Mouse (Mus musculus) kidney, postnatal 10 days (tissue): ENCODE measurements around the gene 2410137M14Rik.
"Not testable (repeated sequence)": the region's sequence is repeated elsewhere in the genome, so short reads cannot be mapped to it uniquely, and the experiment has no call there.

Experiments used
- DNase-seq: peaks from one replicate; pipeline ENCODE4 v3.0.0; 2021; ENCODE audit warnings: mixed read lengths

Gene 2410137M14Rik

DNA sequence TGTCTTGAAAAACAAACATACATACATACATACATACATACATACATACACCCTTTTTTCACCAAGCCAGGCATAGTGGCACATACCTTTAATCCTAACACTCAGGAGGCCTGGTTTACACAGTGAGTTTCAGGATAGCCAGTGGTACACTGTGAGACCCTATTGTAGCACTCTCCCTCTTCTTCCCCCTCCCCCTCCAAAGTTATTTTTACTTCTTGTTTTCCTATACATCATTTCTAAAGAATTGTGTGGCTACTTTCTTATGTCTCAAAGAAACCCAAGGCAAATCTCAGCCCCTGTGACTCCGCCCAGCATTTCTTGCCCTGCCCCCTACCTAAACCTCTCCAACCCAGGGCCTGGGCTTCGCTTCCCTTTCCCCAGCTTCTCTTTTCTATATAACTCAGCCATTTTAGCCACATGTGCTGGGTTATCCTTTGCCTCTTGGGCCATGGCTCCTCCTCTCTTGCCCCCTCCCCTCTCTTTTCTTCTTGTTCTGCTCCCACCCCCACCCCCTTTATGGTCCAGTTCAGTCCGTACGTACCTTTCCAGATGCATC lies 12.8 kb upstream of the 2410137M14Rik start:
- DNase-seq: no peak

DNA sequence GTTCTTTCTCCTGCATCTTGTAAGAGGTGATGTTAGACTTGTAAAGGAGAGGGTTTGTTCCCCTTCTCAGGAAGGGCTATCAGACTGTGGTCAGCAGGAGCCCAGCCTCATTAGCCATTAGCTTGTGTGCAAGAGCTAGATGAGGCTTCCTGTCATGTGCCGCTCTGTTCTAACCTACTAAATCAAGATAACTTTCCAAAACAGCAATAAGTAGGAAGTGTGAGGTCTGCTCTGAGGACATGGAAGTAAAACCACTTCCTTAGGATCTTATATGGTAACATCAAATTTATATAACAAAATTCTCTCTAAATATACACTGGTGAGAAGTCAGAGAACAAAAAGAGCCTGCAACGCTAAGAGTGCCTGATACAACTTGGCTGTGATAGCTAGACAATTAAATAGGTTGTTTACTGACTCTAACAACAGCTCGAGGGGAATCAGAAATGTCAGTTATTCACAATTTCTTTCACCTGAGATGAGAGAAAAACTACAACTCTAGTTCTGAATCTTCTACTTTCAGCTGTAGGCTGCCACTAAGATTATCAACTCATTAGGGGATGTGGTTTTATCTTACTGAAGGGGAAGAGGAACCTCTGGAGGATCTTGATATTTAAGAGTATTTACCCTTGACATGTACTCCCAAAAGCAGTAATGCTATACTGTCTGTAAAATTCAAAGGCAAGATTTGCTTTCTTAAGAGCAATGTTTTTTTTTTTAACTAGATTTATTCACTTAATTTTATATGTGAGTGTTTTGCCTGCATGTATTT lies 11.5 kb upstream of the 2410137M14Rik start:
- no peak for DNase-seq

DNA sequence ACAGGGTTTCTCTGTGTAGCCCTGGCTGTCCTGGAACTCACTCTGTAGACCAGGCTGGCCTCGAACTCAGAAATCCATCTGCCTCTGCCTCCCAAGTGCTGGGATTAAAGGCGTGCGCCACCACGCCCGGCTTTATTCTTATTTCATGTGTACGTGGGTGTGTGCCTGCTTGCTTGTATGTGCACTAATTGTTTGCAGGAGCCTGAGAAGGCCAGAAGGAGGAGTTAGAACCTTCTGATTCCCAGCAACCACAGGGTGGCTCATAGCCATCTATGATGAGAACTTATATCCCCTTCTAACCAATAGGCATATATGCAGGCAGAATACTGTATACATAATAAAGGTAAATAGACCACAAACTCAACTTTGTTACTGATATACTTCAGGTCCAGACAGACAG lies 9.6 kb upstream of the 2410137M14Rik start:
- not testable (repeated sequence) for DNase-seq

DNA sequence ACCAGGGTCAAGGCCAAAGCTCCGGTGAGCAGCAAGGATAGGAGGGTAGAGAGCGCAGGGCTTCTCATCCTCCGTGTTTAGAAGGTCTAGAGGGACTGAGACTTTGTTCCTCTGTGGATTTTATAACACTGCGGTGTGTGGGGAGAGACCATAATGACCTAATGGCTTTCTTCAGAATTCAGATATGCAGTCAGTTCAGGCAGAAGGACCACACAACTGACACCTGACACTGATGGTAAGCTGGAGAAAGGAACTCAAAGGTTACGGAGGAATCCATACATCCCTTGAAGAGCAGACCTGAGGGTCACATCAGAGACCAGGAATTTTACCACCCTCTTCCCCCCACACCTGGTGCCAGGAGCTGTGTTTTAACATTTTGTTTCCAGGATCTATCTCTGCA lies 8.4 kb upstream of the 2410137M14Rik start, which contains the start of gene H2-M5:
Gene H2-M5, minus strand, starts transcription at position 101 of the 400 bp plus-strand sequence.
- no peak for DNase-seq

DNA sequence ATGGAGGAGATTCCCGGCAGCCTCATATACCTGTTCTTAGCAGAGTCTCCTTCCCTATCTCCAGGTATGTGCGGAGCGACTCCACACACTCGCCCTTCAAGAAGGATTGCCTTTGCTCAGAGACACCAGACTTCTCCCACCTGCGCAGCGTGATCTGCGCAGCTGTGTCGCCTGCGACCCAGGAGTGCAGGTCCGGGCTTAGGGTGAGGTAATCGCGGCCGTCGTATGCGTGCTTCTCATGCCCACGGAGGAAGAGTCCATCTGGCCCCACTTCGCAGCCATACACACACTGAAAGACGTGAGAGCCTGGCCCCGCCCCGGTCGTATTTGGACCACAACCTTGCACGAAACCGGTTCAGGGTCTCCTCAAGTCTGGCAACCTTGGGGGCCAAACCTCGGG lies 7.4 kb upstream of the 2410137M14Rik start:
- DNase-seq: no peak

DNA sequence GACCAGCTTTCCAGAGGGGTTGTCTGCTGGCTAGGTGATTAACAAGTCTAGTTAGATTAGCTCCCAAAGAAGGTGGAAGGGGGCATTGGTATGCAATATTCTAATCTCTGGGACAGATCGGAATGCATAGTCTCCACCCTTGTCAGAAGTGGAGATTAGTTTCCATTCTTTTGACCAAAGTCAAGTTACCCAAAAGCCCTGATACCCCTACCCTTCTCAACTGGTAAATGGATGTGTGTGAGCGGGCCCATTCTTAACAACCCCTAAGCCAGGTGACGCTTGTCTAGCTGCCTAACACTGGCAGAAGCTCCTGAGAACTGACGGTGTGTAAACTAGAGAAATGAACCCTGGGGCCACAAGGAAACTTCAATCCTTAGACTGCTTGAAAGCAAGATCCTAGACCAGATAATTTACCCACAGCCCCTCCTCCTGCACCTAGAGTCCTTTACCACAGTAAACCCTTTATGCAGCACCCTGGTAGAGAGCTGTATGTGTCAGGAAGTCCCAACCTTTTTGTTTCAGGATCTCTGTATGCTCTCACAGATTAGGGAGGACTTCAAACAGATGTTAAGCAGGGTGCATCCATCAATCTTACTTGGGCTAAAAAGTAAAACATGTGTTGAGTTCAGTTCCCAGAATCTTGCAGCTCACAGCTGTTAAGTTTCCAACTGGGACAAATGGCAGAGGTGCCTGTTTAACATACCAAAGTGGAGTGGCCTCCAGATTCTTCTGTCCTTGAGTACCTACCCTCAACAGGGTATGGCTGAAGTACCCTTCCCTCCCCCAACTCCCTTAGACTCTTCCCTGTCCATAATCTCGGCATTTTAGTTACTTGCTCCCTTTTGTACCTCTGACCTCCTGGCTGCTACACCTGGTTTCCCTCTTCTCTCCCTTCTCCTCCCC lies 1.5 kb upstream of the 2410137M14Rik start:
- DNase-seq: no peak

DNA sequence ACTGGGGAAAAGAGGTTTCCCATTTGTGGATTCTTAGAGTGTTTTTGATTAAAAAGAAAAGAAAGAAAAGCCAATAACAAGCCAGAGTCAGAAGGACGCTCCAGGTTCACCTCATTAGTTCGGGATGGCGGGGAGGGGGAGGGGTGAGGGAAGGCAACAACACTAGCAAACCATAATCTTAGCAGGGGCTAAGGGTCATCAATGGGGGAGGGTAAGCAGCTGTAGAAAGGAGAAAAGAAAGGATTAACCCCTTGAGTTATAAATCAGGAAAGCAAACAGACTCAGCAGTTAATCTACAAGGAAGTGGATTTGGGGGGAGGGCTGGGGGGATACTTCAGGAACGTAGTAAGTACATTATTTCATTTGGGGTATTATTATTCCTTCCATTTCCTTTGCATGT lies 808 bp upstream of the 2410137M14Rik start:
- peak; percentile 14 for DNase-seq

DNA sequence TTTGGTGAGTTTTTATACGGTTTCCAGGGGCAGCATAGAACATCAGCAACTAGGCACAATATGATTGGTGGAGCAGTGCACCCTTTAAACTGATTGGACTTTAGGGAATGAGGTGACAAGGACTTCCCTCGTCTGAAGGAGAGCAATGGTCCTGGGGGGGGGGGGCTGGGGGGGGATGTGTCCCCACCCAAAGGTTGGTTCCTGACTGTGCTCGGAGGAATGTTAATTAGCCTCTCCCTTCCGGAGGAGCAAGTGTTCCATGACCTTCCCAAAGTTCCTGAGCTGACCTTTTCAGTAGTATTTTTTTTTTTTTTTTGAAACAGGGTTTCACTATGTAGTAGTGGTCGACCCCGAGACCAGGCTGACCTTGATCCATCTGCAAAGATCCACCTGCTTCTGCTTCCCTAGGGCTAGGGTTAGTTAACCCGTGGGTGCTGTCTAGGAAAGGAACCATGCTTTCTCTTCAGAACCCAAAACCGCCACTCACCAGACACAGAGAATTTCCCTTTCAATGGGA lies 7.7 kb downstream of the 2410137M14Rik start:
- no peak for DNase-seq

DNA sequence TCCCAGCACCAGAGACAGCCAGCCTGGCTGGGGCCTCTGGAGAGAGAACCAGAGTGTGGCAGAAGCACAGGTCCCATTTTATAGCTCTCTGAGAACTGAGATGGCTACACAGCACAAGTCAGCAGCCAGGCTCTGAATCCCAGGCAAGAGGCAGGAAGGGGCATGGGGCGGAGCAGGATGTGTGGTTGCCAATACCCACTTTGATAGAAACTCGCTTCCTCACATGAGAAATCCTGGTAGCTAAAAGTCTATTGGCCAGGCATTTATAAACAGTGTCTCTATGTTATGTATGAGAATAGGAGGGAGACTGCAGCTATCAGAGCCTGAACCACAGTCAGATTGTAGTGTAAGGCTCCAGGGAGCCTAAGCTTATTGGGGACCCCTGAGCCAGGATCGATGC lies 8.2 kb downstream of the 2410137M14Rik start:
- no peak for DNase-seq

DNA sequence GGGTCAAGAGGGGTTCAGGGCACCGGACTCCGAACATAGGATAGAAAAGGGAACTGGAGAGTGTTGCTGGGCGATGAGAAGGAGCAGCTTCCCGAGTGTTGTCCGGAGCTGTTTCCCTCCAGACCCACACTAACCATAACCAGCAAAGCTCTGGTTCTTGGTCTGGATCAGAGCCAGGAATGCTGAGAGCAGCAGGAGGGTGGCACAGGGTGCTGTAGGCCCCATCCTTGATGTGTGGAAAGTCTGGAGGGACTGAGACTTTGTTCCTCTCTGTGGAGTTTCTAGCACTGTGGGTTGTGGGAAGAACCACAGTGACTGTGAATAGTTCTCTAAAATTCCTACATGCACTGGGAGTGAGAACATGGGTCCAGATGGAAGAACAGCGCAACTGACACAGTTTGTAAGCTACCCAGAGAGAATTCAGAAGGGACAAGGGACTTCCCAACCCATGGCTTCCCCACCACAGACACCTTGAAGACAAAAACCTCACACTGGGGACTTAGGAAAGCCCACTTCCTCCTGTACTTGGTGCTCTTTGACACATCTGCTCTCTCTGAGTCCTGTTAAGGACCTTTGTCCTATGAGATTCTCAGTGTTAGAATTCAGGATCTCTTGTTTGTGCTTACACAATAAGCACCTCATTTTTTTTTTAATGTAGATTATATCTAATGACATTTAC lies 9.7 kb downstream of the 2410137M14Rik start:
- DNase-seq: no peak

DNA sequence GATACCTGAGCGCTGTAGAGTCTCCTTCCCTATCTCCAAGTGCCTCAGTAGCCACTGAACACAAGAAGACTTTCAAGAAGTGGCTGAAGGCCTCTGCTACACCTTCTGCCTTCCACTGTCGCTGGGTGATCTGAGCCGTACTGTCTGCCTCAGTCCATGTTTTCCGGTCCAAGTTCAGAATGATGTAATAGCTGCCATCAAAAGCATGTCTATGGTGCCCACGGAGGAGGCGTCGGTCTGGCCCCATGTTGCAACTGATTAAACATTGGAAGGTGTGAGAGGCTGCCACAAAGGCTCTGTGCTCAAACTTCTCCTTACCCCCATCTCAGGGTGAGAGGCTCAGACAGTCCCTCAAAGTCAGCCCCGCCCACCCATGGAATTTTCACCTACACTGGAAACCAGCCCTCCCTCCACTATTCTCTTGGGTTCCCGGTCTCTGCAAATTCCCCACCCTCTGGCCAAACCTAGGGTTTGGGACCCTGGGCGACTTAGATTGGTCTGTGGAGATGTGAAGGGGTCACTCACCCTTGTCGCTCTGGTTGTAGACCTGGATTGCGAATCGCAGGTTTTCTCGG lies 10.6 kb downstream of the 2410137M14Rik start:
- DNase-seq: no peak

DNA sequence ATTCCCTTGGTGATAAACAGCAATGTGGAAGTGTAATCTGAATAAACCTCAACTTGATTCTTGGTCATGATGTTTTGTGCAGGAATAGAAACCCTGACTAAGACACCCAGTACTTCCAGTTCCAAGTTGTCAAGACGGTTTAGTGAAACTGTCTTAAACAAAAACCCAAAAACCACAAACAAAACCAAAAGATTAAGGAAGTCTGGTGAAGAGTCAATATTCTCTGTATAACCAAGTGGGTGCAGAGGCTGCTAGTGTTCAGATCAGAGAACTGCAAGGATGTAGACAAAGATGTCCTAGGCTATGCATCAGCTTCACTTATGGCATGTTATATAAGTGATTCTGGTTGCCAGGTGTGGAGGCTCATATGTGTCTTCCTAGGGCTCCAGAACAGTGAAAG lies 14.2 kb downstream of the 2410137M14Rik start:
- no peak for DNase-seq

DNA sequence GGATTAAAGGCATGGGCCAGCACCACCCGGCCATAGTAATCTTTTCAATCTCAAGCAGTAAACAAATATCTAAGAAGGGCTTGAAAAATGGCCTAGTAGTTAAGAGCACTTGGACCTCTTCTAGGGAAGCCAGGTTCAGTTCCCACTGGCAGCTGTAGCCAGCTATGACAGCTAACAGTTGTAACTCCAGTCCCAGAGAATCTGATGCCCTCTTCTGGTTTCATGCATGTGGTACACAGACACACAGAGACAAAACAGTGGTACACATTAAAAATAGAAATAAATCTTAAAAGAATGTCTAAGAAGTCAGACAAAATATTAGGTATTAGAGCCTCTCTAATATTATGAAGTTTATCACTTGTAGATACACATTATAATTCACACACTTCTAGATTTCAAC lies 19.9 kb downstream of the 2410137M14Rik start:
- DNase-seq: no peak

DNA sequence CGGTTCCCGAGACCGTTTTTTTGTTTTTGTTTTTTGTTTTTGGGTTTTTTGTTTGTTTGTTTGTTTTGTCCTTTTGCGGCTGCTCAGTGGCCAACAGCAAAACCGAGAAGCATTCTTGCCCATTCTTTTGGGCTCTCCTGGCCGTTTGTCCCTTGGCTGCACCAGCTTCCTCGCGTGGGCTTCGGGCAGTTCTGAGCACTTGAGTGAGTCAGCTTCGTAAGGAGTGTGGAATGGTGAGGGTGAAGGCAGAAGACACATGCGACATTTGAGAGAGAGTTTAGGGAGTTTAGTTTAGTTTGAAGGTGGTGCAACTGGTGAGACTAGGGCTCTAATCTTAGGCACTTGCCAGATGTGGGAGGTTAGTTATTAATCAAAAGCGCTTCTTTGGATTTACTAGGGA lies 22.2 kb downstream of the 2410137M14Rik start:
- DNase-seq: peak; percentile 29

DNA sequence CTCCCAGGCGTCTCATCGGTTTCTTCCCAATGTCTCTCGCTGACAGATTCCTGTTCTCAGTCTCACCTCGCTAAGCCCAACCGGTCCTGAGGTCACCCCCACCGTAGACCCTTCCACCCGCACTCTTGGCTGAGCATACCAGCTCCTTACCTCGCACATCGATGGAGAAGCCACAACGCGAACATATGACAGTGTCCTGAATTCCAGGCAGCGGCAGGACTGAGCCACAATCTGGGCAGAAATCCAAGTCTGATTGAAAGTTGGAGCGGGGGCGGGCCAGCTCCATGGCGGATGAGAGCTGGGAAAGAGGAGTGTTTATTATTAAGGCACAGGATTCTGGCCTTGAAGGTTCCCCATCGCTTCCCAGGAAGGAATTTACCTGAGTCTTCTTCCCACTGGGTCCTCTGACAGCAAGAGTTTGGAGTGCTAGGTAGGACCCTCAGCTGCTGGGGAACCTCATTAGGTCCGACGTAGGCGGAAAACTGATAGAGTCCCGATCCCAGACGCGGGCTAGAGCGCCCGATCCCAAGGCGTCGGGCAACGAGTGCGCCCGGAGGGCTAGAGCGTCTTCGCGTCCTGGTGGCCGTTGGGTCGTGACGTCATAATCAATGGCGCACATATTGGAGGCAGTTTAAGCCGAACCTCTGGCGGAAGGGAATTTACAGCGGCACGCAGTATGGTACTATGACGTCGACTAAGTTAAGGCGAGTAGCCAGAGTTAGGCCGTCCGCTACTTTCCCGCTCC lies 22.9 kb downstream of the 2410137M14Rik start, which contains the start of the genes Znrd1 and Znrd1as:
Gene Znrd1, minus strand, starts transcription at position 561 of the 745 bp plus-strand sequence.
Gene Znrd1as, plus strand, starts transcription at position 594 of the 745 bp plus-strand sequence.
- peak; percentile 97 for DNase-seq

DNA sequence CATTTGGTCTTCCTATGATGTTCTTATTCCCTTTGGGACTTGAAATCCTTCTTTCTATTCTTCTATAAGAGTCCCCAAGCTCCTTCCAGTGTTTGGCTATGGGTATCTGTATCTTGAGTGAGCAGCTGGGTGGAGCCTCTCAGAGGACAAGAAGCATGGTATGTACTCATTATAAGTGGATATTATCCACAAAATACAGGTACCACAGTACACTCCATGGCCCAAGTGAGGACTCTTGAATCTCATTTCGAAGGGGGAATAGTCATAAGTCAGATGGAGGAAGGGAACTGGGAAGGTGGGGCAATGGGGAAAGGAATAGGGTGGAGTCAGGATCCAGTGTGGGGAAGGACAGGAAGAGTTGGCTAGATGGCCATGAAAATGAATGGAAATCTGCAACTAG lies 28.0 kb downstream of the 2410137M14Rik start:
- no peak for DNase-seq

DNA sequence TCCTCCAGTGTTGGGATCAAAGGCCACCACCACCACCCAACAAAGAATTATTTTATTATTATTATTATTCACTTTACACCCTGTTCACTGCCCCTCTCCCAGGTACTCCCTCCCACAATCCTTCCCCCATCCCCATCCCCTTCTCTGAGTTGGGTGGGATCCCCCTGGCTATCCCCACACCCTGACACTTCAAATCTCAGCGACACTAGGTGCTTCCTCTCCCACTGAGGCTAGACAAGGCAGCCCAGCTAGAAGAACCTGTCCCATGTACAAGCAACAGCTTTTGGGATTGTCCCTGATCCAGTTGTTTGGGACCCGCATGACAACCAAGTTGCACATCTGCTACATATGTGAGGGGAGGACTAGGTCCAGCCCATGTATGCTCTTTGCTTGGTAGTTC lies 28.4 kb downstream of the 2410137M14Rik start:
- no peak for DNase-seq

DNA sequence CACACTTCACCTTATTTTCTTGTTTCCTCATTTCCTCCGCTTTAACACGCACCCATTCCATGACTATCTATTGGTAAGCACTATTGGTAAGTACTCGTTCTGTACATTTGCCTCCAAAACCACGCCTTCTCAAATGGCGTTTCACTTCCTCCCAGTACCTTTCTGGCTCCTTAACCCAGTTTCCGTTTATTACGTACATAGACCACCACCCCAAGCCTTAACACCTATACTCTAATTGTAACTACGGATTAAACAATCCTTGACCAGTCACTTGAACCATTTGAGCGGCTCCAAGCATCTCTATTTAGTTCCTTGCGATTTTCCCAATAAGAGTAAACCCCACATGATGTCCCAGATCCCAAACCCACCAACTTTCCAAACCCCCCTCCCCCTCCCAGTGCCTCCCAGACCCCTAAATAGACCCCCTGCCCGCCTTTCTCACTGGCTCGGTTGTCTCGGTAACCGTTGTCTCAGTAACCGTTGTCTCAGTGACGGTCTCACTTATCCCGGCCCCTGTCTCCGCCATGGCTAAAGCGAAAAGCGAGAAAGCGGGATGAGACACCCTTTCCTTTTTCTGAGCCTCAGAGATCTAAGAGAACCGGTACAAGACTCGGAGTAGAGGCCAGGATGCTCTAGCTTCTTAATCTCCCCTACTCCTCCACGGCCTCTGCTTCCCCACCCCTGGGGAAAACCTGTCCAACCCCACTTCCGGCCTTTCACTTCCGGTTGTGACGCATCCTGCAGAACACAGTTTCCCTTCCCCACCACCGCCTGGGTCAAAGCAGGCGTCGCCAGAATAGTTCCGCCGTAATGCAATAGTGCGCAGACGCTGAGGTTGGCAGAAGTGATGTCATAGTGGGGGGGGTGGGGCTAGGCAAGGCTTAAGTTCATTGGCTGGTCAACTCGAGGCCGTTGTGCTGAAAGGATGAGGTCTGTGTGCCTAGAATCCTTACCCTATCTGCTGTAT lies 29.8 kb downstream of the 2410137M14Rik start, which contains the start of gene Ppp1r11:
Gene Ppp1r11, minus strand, starts transcription at position 761 of the 967 bp plus-strand sequence.
- peak; percentile 98 for DNase-seq

DNA sequence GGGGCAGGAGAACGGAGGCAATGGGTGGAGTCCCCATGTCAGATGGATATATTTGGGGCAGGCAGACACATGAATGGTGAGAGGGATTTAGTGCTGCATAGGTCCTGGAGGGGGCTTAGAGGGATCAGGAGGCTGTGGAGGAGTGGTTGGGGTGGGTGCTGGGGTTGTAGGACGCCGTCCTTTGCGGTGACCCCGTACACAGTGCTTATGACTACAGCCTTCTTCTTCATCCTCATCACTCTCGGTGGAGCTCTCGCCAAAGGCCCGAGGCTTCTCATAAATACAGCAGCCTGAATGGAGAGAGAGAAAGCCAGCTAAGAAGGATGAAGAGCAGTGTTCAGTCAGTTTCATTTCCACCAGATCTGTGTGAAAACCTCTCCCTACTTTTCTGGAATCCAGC lies 31.8 kb downstream of the 2410137M14Rik start:
- DNase-seq: no peak

DNA sequence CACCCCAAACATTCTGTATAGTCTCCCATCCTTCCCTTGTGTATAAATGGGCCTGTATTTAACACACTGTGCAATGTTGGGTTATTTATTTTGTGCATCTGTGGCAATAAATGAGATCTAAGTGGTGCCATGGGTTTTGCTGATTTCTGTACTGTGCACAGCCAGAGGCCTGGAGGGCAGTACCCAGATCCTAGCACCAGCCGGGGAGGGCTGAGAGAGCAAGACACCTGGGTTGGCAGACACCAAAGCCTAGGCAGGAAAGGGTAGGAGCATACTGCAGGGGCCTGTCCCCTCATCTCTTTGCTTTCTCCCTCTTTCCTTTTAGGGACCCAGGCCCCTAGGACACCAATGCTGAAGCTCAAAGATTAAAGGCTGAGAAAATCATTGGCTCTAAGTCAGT lies 32.8 kb downstream of the 2410137M14Rik start:
- DNase-seq: no peak
